ENCODE assay signal across 8 mouse cellular contexts in the genomic region with DNA sequence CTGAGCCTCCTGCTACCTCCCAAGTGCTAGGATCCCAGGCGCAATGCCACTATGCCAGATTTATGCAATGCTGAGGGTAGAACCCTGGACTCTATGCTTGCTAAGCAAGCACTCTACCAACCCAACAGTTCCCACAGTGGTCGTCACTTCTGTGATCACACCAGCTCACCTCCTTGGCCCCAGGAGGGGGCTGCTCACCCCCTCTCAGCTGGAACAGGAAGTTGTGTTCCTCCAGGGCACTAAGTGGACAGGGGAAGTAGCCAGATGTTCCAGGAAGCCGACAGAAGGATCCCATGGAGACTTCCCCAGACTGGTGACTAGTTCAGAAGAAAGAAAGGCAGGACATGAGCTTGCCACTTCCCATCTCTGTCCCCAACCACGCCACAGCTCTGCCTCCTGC. TPM values are rescaled to one million over a fixed set of nuclear protein-coding genes. Genes with fewer than 3 reads are reported as not detected.
DNase-seq lines count a peak whose midpoint lies in the region; ATAC-seq and TF ChIP-seq lines count a peak whose summit lies in the region.
"Had no signal": no experiment of that assay in that cellular context is flagged by ENCODE, and none has a peak within 500 bp of the region (broad histone marks: within the 10 kb centered on the region; RNA-seq: fewer than 3 reads in every experiment).

No protein-coding gene starts in this region.

- H3K4me3 ChIP-seq in layer of hippocampus, adult 2 months = no peak overlapping the region
- H3K4me3 ChIP-seq in brown adipose tissue, adult 24 weeks (ENCODE audit: insufficient read depth, low read depth, low read length) = peak overlapping the region; percentile 75
- peak overlapping the region; percentile 95 for H3K4me3 ChIP-seq in megakaryocyte, embryonic 14.5 days (replicated peaks)

- no peak for DNase-seq in layer of hippocampus, adult 2 months (ENCODE audit: low spot score in 2 of 2)
- DNase-seq in layer of hippocampus, postnatal 10 days (ENCODE audit: low spot score in 2 of 2) = no peak
- no peak for DNase-seq in cerebellum, postnatal 14 days
- no peak for DNase-seq in frontal cortex, postnatal 14 days (ENCODE audit: low spot score in 2 of 2)

- H3K27ac ChIP-seq in layer of hippocampus, adult 2 months = peak overlapping the region; percentile 93
- H3K27ac ChIP-seq in brown adipose tissue, adult 24 weeks (replicated peaks; ENCODE audit: low read depth, low read length) = 0 out of 2 replicates have a peak overlapping the region, but pooled peaks have one; percentile 9

- ATAC-seq in granulocyte monocyte progenitor cell, adult 5-6 weeks (replicated peaks; ENCODE audit: poor library complexity, severe bottlenecking) = peak; percentile 50
- ATAC-seq: inflammation-experienced regulatory T-cells, adult 6 months had no signal

- no peaks in the 10 kb centered on the region for H3K4me1 ChIP-seq in brown adipose tissue, adult 24 weeks (ENCODE audit: control insufficient read depth, insufficient read depth, insufficient read length, low read length)
- H3K4me1 ChIP-seq in megakaryocyte, embryonic 14.5 days = peaks cover 80% of the 10 kb centered on the region

- no peak for TF ChIP-seq CTCF in layer of hippocampus, adult 2 months (conservative IDR thresholded peaks at IDR 0.05)

- peaks cover 69% of the 10 kb centered on the region for H3K36me3 ChIP-seq in megakaryocyte, embryonic 14.5 days (replicated peaks; ENCODE audit: low read length)

- H3K9me3 ChIP-seq in megakaryocyte, embryonic 14.5 days = no peaks in the 10 kb centered on the region

- no peaks in the 10 kb centered on the region for H3K27me3 ChIP-seq in megakaryocyte, embryonic 14.5 days (replicated peaks)

RNA-seq across cellular contexts. Expression of a gene that starts 1.8 kb away (rescaled TPM):
- 10 to 100 TPM; 68.1 to 77.0 TPM for total RNA-seq in layer of hippocampus, adult 2 months (2021)
- total RNA-seq in layer of hippocampus, postnatal 10 days (2021) = 10 to 100 TPM; 76.0 to 84.4 TPM
- polyA plus RNA-seq in brown adipose tissue, adult 24 weeks (2012; ENCODE audit: insufficient read depth, insufficient read length, missing spikeins) = 5.1 and 7.1 TPM in 2 replicates
- 66.1 and 68.2 TPM in 2 replicates for total RNA-seq in granulocyte monocyte progenitor cell, adult 5-6 weeks (2014; fragmentation: Nextera tagmentation)
- 37.8 and 50.5 TPM in 2 replicates for total RNA-seq in granulocyte monocyte progenitor cell, adult 5-6 weeks (2017)
- 49.9 and 62.5 TPM in 2 replicates for polyA plus RNA-seq in megakaryocyte, embryonic 14.5 days (2012; ENCODE audit: insufficient read depth, low replicate concordance)

RNA-seq across cellular contexts. Expression of a gene that starts 6.7 kb away (rescaled TPM):
- 10 to 100 TPM; 60.0 to 60.9 TPM for total RNA-seq in layer of hippocampus, adult 2 months (2021)
- total RNA-seq in layer of hippocampus, postnatal 10 days (2021) = 10 to 100 TPM; 66.1 to 73.3 TPM
- polyA plus RNA-seq in brown adipose tissue, adult 24 weeks (2012; ENCODE audit: insufficient read depth, insufficient read length, missing spikeins) = 102 and 115 TPM in 2 replicates
- total RNA-seq in granulocyte monocyte progenitor cell, adult 5-6 weeks (2014; fragmentation: Nextera tagmentation) = 132 and 143 TPM in 2 replicates
- 80.9 and 86.9 TPM in 2 replicates for total RNA-seq in granulocyte monocyte progenitor cell, adult 5-6 weeks (2017)
- 61.6 and 131 TPM in 2 replicates for polyA plus RNA-seq in megakaryocyte, embryonic 14.5 days (2012; ENCODE audit: insufficient read depth, low replicate concordance)

RNA-seq across cellular contexts. Expression of a gene that starts 10.6 kb away (rescaled TPM):
- 1 to 10 TPM; 3.2 to 3.7 TPM for total RNA-seq in layer of hippocampus, adult 2 months (2021)
- total RNA-seq in layer of hippocampus, postnatal 10 days (2021) = 1 to 10 TPM; 2.8 TPM
- polyA plus RNA-seq in brown adipose tissue, adult 24 weeks (2012; ENCODE audit: insufficient read depth, insufficient read length, missing spikeins) = not detected in 2 replicates
- not detected in 2 replicates for total RNA-seq in granulocyte monocyte progenitor cell, adult 5-6 weeks (2014; fragmentation: Nextera tagmentation)
- 1.5 TPM in 1 of 2 replicates, not detected in the other for total RNA-seq in granulocyte monocyte progenitor cell, adult 5-6 weeks (2017)
- not detected in 2 replicates for polyA plus RNA-seq in megakaryocyte, embryonic 14.5 days (2012; ENCODE audit: insufficient read depth, low replicate concordance)

RNA-seq across cellular contexts. Expression of a gene that starts 17.8 kb away (rescaled TPM):
- under 1 TPM in 1 of 2 experiments, not detected in 1; 0.12 TPM for total RNA-seq in layer of hippocampus, adult 2 months (2021)
- total RNA-seq in layer of hippocampus, postnatal 10 days (2021) = not detected
- not detected in 2 replicates for polyA plus RNA-seq in brown adipose tissue, adult 24 weeks (2012; ENCODE audit: insufficient read depth, insufficient read length, missing spikeins)
- not detected in 2 replicates for total RNA-seq in granulocyte monocyte progenitor cell, adult 5-6 weeks (2014; fragmentation: Nextera tagmentation)
- 0.05 TPM in 1 of 2 replicates, not detected in the other for total RNA-seq in granulocyte monocyte progenitor cell, adult 5-6 weeks (2017)
- polyA plus RNA-seq in megakaryocyte, embryonic 14.5 days (2012; ENCODE audit: insufficient read depth, low replicate concordance) = not detected in 2 replicates

RNA-seq across cellular contexts. Expression of a gene that starts 17.8 kb away (rescaled TPM):
- total RNA-seq in layer of hippocampus, adult 2 months (2021) = 1 to 10 TPM; 2.4 to 2.5 TPM
- total RNA-seq in layer of hippocampus, postnatal 10 days (2021) = 10 to 100 TPM; 11.2 to 11.8 TPM
- polyA plus RNA-seq in brown adipose tissue, adult 24 weeks (2012; ENCODE audit: insufficient read depth, insufficient read length, missing spikeins) = not detected in 2 replicates
- 4.2 and 7.9 TPM in 2 replicates for total RNA-seq in granulocyte monocyte progenitor cell, adult 5-6 weeks (2014; fragmentation: Nextera tagmentation)
- 2.9 and 3.9 TPM in 2 replicates for total RNA-seq in granulocyte monocyte progenitor cell, adult 5-6 weeks (2017)
- polyA plus RNA-seq in megakaryocyte, embryonic 14.5 days (2012; ENCODE audit: insufficient read depth, low replicate concordance) = 2.6 and 3.1 TPM in 2 replicates
